Mouse (Mus musculus) CD4-positive, CD25-positive, alpha-beta regulatory T cell, adult 2 months (primary cell): Measurements from ENCODE around the gene Utf1.

ENCODE experiments used
- DNase-seq: peaks from one replicate; pipeline ENCODE4 v3.0.0-alpha.2; 2012; ENCODE audit warnings: low read depth, low spot score

The Utf1 gene

DNA sequence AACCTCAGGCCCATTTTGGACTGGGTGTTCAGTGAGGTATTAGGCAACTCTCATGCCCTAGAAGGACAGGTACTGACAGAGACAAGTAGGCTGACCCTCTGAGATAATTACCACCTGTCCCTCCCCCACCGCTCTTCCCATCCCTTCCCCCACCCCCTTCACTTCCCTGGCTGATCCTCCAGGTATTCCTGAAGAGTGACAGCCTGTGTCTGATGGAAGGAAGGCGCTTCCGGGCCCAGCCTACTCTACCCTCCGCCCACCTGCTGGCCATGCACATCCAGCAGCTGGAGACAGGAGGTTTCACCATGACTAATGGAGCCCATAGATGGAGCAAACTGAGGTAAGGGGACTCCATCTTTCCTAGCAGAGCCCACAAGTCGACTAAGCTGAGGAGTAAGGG, 5.8 kb upstream of the Utf1 start:
- DNase-seq = no peak

- DNase-seq = no peak
Measured at GRCm38 (mm10) chr7:139940476-139941209, 2.9 kb upstream of the Utf1 start.

GRCm38 (mm10) chr7:139944291-139945240, 977 bp downstream of the Utf1 start:
- peak; percentile 57 for DNase-seq

GRCm38 (mm10) chr7:139945516-139945915, 1.9 kb downstream of the Utf1 start:
- no peak for DNase-seq

DNA sequence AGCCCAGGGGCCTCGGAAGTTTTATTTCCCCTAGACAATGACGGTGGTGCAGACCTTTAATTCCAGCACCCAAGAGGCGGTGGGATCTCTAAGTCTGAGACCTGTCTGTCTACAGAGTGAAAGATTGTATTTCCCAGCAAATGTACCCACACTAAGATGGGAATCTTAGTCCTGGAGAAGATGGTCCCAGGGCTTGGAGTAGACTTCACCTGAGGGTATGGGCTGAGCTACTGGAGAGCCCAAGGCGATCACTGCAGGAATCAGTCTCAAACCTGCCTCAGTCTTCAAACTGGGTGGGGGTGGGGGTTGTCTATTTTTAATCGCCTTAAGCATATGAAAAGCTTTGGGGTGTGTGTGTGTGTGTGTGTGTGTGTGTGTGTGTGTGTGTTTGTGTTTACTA, 2.4 kb downstream of the Utf1 start:
- DNase-seq = no peak

DNA sequence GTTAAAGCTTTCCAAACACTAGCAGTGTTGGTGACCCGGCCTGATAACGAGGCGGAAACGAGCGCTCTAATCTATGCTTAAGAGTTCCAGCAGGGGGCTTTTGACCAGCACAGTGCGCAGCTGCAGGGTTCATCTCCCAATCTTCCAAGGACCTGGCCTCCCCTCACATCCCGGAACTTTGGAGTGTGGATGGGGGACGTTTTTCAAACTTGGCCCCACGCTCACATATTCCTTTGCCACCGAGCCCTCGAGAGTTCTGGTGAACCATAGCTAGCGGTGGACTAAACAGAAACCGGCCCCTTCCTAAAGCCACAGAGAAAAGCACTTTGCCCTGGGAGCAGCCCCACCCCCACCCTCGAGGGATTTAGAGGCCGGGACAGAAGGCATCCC, 6.3 kb downstream of the Utf1 start:
- peak; percentile 78 for DNase-seq

DNA sequence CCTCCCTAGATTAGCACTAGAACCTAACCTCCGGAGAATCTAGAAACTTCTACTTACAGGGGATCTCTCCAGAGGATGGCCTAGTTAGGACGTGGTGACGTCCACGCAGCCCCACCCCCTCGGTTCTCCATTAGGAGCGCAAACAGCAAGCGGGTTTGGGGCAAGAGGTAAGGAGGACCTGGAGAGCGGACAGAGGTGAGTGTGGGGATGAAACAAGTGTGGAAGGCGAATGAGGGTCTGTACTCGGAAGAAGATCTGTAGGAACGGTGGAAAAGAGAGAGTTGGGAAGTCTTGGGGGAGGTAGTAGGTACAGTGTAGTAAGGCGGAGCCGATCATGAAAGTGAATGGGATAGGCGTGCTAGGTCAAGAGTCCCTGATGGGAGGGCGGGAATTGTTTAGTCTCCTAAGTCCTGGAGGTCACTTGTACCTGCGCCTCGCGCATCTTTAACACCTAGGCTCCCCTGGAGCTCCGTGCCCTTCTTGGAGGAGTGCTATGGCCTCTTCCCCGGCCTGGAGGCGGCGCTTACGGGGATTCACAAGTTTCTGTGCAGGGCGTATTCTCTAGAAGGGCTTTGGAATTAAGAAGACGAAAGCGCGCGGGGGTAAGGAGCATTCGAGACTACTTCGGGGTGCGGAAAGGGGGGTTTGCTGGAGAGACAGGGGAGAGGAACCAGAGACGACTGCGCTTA, 6.8 kb downstream of the Utf1 start:
- peak; percentile 84 for DNase-seq

DNA sequence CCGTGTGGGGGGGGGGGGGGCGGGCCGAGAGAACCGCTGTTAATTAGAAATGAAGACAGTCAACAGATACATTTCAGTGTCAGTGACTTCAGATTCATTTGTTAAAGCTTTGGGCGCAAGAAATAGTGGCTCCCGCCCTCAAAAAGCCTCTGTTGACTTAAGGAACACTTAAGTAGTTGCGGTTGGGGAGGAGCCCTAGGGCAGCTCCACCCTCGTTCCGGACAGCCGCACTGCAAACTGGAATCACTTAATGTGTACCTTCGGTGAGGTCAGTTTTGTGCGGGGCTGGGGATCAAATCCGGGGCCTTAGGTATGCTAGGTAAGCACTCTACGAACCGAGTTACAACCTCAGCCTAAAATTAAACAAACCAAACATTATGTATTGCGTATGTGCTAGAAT, 7.5 kb downstream of the Utf1 start:
- DNase-seq = peak; percentile 68

- DNase-seq = peak; percentile 49
Measured at GRCm38 (mm10) chr7:139951991-139952633, 8.5 kb downstream of the Utf1 start.

DNA sequence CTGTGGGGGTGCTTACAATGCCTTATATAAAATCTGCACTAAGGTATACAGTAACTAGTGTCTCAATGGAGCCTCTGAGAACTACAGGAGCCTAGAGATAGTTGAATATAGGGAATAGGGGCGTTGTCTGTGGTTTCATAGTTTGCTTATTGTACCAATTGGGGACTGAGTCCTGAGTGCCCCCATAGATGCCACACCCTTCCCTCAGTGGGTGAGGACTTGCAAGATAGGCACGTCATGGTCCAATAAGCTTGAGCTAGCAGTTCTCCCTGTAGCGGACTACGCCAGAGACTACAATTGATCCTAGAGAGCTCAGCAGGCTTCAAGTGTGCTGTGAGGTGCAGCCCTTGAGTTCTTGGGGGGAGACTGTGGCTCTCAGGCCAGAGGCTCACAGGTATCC, 11.9 kb downstream of the Utf1 start:
- no peak for DNase-seq

- DNase-seq = no peak
Measured at GRCm38 (mm10) chr7:139956658-139957057, 13.1 kb downstream of the Utf1 start.

DNA sequence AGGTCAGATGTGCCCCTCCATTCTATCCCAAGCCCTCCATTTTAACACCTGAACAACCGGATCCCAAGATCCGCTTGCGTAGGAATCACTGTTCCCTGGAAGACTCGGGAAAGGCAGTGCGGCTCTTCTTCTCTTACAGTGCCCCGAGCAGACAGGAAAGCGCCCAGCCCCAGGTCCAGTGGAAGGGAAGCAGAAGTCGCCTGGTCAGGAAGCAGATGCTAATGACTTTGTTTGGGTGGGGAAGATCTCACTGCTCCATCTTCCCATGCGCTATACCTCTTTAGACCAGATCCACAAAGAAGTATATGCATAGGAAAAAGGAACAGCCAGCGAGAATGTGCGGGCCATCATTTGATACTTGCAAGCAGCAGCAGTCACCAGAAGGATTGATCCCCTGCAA, 13.8 kb downstream of the Utf1 start:
- DNase-seq = no peak

DNA sequence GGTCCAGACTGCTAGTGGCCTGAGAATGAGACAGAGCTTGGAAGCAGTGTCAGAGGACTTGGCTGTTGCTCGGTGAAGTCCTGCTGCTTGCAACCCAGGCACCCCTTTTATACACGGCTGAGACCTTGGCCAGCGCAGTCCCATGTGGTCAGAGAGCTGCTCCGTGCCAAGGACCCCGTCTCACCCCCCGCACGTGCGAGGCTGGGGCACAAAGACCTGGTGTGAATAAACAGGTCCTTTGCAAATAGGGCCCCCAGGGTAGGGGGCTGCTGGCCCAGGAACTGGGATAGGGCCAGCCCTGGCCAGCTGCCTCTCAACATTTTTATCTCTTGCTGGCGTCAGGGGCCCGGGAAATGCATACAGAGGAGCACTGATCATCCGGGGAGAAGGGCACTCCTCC, 14.4 kb downstream of the Utf1 start:
- no peak for DNase-seq

DNA sequence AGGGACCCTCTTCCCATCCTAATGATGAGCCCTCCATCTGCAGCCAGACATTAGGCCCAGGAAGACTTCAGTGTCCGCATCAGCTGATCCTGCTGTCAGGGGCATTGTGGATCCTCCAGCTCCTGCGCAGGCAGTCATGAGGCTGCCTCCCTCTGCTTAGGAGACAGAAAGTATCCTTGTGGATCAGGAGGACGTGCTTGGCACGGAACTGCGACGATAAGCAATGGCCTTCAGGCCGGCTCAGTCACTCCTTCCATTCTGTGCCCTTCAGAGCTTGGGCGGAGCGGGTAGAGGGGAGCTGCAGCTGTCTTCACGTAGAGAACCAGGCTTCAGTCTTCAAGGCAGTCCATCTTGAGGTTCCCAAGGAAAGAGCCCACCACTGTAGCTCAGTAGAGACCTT, 17.6 kb downstream of the Utf1 start:
- DNase-seq = no peak

DNA sequence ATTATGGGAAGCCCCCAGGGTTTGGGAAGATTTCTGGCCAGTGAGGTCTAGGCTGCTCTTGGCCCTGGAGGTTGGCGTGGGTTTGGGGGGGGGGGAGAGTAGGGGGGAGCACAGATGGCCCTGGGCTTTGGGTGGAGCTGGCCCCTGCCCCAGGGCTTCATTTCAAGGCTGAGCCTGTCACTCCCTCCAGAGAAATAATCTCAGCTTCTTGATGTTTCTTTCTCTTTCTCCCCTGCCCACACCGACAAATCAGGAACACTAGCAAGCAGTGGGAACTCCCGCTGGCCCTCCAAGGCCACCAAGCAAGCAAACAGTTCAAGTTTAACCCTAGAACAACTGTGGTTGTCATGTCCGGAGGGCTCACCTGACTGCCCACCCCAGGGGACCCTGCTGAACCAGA, 20.2 kb downstream of the Utf1 start:
- no peak for DNase-seq

DNA sequence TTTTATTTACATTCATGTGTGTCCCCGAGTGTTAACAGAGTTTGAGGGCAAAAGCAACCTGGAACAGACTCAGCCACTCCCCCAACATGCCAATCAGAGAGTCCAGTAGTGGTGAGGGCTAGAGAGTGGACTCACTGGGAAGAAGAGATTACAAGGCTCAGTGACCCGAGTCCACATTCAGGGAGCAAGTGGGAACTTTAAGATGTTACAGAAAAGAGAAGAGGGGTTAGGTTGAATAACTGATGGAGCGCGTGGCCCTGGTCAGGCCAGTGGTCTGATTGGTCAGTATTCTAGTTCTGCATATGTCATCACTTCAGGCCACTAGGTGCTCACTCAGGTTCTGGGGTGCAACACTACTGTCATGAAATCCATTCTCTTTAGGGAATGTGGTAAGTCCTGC, 23.6 kb downstream of the Utf1 start:
- no peak for DNase-seq

GRCm38 (mm10) chr7:139968428-139968827, 24.8 kb downstream of the Utf1 start:
- peak; percentile 90 for DNase-seq

- peak; percentile 90 for DNase-seq
Measured at GRCm38 (mm10) chr7:139969348-139970130, 25.9 kb downstream of the Utf1 start.

GRCm38 (mm10) chr7:139970216-139970919, 26.8 kb downstream of the Utf1 start:
- DNase-seq = no peak

DNA sequence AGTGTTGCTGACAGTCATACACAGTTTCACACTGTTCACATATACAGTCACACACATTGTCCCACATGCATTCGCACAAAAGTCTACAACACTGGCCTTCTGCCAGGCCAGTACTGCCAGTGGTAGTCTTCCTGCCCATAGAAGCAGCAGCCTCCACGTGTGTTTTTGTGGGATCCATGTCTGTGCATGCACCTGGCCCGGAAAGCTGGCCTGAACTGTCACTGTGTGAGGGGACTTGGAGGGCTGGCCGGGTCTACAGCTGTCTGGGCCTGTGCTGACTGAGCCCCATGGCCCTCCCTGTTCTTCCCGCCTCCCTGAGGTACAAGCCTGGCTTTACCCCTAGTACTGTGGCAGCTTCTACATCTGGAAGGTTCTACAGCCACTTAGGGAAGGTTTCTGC, 27.4 kb downstream of the Utf1 start:
- DNase-seq = no peak
